Mouse (Mus musculus): ENCODE measurements around the gene Prrg3. TPM values are rescaled to one million over a fixed set of nuclear protein-coding genes. Genes with fewer than 3 reads are reported as not detected.

Prrg3 gene
- total and polyA plus RNA-seq, 3 experiments = not detected

- peak; percentile 40 for DNase-seq (ENCODE audit: extremely low read depth)
These were observed 50.4 kb downstream of the Prrg3 start for GRCm38 (mm10) chrX:72012804-72013203.

GRCm38 (mm10) chrX:72022241-72022640, 59.8 kb downstream of the Prrg3 start:
- no peak overlapping the region for H3K4me2 ChIP-seq (ENCODE audit: insufficient read depth, low read depth, poor library complexity, severe bottlenecking)
- dilution Hi-C loops (cut with MboI; ENCODE audit: extremely low pct_ligation_motif_present, extremely low pct_unique_long_range_greater_than_20kb, low sequenced_read_pairs) (no loop called here), in situ Hi-C loops (cut with MboI; ENCODE audit: low pct_ligation_motif_present, low pct_unique_long_range_greater_than_20kb, low sequenced_read_pairs) (no loop called here)
- no peak overlapping the region for H3K9ac ChIP-seq (ENCODE audit: insufficient read depth, low read depth)
- no peaks in the 10 kb centered on the region for H3K36me3 ChIP-seq (replicated peaks in 1 of 2; ENCODE audit: control insufficient read depth in 1 of 2, insufficient read depth in 1 of 2, low read length in 1 of 2)
- no peak overlapping the region for H3K4me3 ChIP-seq (replicated peaks in 1 of 3; ENCODE audit: low read depth in 2 of 3, low read length in 2 of 3, poor library complexity in 1 of 3)
- TF ChIP-seq JUND (conservative IDR thresholded peaks at IDR 0.05; ENCODE audit: low read depth, low read length) = no peak
- TF ChIP-seq USF2 (conservative IDR thresholded peaks at IDR 0.05; ENCODE audit: low read depth, low read length) = no peak
- TF ChIP-seq RAD21 (IDR thresholded peaks at IDR 0.05; ENCODE audit: low read depth, low read length) = no peak
- TF ChIP-seq POLR2A (IDR thresholded peaks at IDR 0.05; ENCODE audit: low read depth, low read length) = no peak
- no peak for TF ChIP-seq CHD2 (IDR thresholded peaks at IDR 0.05; ENCODE audit: low read length)
- TF ChIP-seq RCOR1 (conservative IDR thresholded peaks at IDR 0.05; ENCODE audit: low read depth, low read length) = no peak
- TF ChIP-seq MXI1 (IDR thresholded peaks at IDR 0.05; ENCODE audit: low read depth, low read length) = no peak
- TF ChIP-seq MEF2A (IDR thresholded peaks at IDR 0.05; ENCODE audit: borderline replicate concordance, low read depth, low read length) = no peak
- no peak for TF ChIP-seq IRF4 (IDR thresholded peaks at IDR 0.05; ENCODE audit: low read depth, low read length)
- no peak for TF ChIP-seq MYC (IDR thresholded peaks at IDR 0.05; ENCODE audit: low read depth, low read length)
- no peak for TF ChIP-seq ZNF384 (IDR thresholded peaks at IDR 0.05; ENCODE audit: low read depth, low read length)
- TF ChIP-seq NRF1 (IDR thresholded peaks at IDR 0.05; ENCODE audit: low read depth, low read length) = no peak
- no peak for TF ChIP-seq TBP (conservative IDR thresholded peaks at IDR 0.05; ENCODE audit: low read depth, low read length)
- TF ChIP-seq POLR2AphosphoS2 (IDR thresholded peaks at IDR 0.05; ENCODE audit: low read depth, low read length) = no peak
- TF ChIP-seq USF1 (IDR thresholded peaks at IDR 0.05; ENCODE audit: low read depth, low read length) = no peak
- TF ChIP-seq CTCF (conservative IDR thresholded peaks at IDR 0.05 in 1 of 2, IDR thresholded peaks at IDR 0.05 in 1 of 2; ENCODE audit: low read depth in 2 of 2, low read length in 2 of 2) = no peak
- TF ChIP-seq KAT2A (IDR thresholded peaks at IDR 0.05; ENCODE audit: insufficient replicate concordance, low read length) = no peak
- TF ChIP-seq TCF12 (IDR thresholded peaks at IDR 0.05; ENCODE audit: low read depth, low read length) = no peak
- no peak overlapping the region for H3K27ac ChIP-seq (ENCODE audit: insufficient read depth, low read depth)
- no peaks in the 10 kb centered on the region for H3K4me1 ChIP-seq (ENCODE audit: control insufficient read depth in 1 of 2, insufficient read depth in 2 of 2)
- no peaks in the 10 kb centered on the region for H3K27me3 ChIP-seq (replicated peaks)
- no peaks in the 10 kb centered on the region for H3K9me3 ChIP-seq (replicated peaks; ENCODE audit: low read length)
- H3K79me2 ChIP-seq (replicated peaks; ENCODE audit: control insufficient read depth, extremely low read depth, insufficient read depth, poor library complexity, severe bottlenecking) = no peaks in the 10 kb centered on the region
- DNase-seq (ENCODE audit: extremely low read depth) = no peak

More at GRCm38 (mm10) chrX:72012804-72013203, 50.4 kb downstream of the Prrg3 start:
- H3K27ac ChIP-seq (ENCODE audit: insufficient read depth, low read depth) = no peak overlapping the region
- H3K4me1 ChIP-seq (ENCODE audit: control insufficient read depth in 1 of 2, insufficient read depth in 2 of 2) = no peaks in the 10 kb centered on the region
- no peak overlapping the region for H3K9ac ChIP-seq (ENCODE audit: insufficient read depth, low read depth)
- no peaks in the 10 kb centered on the region for H3K27me3 ChIP-seq (replicated peaks)
- no peaks in the 10 kb centered on the region for H3K79me2 ChIP-seq (replicated peaks; ENCODE audit: control insufficient read depth, extremely low read depth, insufficient read depth, poor library complexity, severe bottlenecking)
- H3K36me3 ChIP-seq (replicated peaks in 1 of 2; ENCODE audit: control insufficient read depth in 1 of 2, insufficient read depth in 1 of 2, low read length in 1 of 2) = no peaks in the 10 kb centered on the region
- dilution Hi-C loops (cut with MboI; ENCODE audit: extremely low pct_ligation_motif_present, extremely low pct_unique_long_range_greater_than_20kb, low sequenced_read_pairs) (no loop called here), in situ Hi-C loops (cut with MboI; ENCODE audit: low pct_ligation_motif_present, low pct_unique_long_range_greater_than_20kb, low sequenced_read_pairs) (no loop called here)
- H3K9me3 ChIP-seq (replicated peaks; ENCODE audit: low read length) = no peaks in the 10 kb centered on the region
- TF ChIP-seq NELFE (IDR thresholded peaks at IDR 0.05; ENCODE audit: low read depth, low read length) (no peak), RAD21 (IDR thresholded peaks at IDR 0.05; ENCODE audit: low read depth, low read length) (peak; percentile 63), SMC3 (IDR thresholded peaks at IDR 0.05; ENCODE audit: low read depth, low read length) (peak; percentile 50), CTCF (conservative IDR thresholded peaks at IDR 0.05 in 1 of 2, IDR thresholded peaks at IDR 0.05 in 1 of 2; ENCODE audit: low read depth in 2 of 2, low read length in 2 of 2) (peak in 1 of 2 experiments; percentile 66; a peak in 3 of 4 replicates), ELF1 (IDR thresholded peaks at IDR 0.05; ENCODE audit: low read depth, low read length) (0 out of 2 replicates have a peak, but pooled peaks have one; percentile 36)
- no peak overlapping the region for H3K4me2 ChIP-seq (ENCODE audit: insufficient read depth, low read depth, poor library complexity, severe bottlenecking)
- H3K4me3 ChIP-seq (replicated peaks in 1 of 3; ENCODE audit: low read depth in 2 of 3, low read length in 2 of 3, poor library complexity in 1 of 3) = no peak overlapping the region

Other genes with a start within 250 kb of the Prrg3 start
- 4.1 and 5.2 TPM in 2 replicates for gene Vma21, start 146.7 kb upstream of the Prrg3 start, total RNA-seq (2012; rRNA removed)
- 26.8 and 27.3 TPM in 2 replicates for gene Vma21, start 146.7 kb upstream of the Prrg3 start, total RNA-seq (2014; rRNA removed)
- gene Vma21, start 146.7 kb upstream of the Prrg3 start, polyA plus RNA-seq (2012; ENCODE audit: insufficient read length, low read depth) = 24.8 and 28.6 TPM in 2 replicates
- gene Gm1141, start 41.6 kb upstream of the Prrg3 start, total RNA-seq (2012; rRNA removed) = not detected in 2 replicates
- 0.16 TPM in 2 replicates for gene Gm1141, start 41.6 kb upstream of the Prrg3 start, total RNA-seq (2014; rRNA removed)
- not detected in 2 replicates for gene Gm1141, start 41.6 kb upstream of the Prrg3 start, polyA plus RNA-seq (2012; ENCODE audit: insufficient read length, low read depth)
- gene Fate1, start 10.4 kb downstream of the Prrg3 start, total RNA-seq (2012; rRNA removed) = not detected in 2 replicates
- gene Fate1, start 10.4 kb downstream of the Prrg3 start, total RNA-seq (2014; rRNA removed) = not detected in 2 replicates
- not detected in 2 replicates for gene Fate1, start 10.4 kb downstream of the Prrg3 start, polyA plus RNA-seq (2012; ENCODE audit: insufficient read length, low read depth)
- gene Cnga2, start 29.2 kb downstream of the Prrg3 start, total RNA-seq (2012; rRNA removed) = not detected in 2 replicates
- gene Cnga2, start 29.2 kb downstream of the Prrg3 start, total RNA-seq (2014; rRNA removed) = not detected in 2 replicates
- gene Cnga2, start 29.2 kb downstream of the Prrg3 start, polyA plus RNA-seq (2012; ENCODE audit: insufficient read length, low read depth) = not detected in 2 replicates